In genomic region chr11:21371122-21371806, GRCm38 (mm10) we compare ENCODE assay signal across 8 mouse cellular contexts. TPM values are rescaled to one million over a fixed set of nuclear protein-coding genes. Genes with fewer than 3 reads are reported as not detected.
DNase-seq lines count a peak whose midpoint lies in the region; ATAC-seq and TF ChIP-seq lines count a peak whose summit lies in the region.

Ugp2 (minus strand) TSS chr11:21371201.

- peaks cover 12% of the 10 kb centered on the region; the same call in 1 of the 2 replicates for H3K4me1 ChIP-seq in neural tube, embryonic 11.5 days (ENCODE audit: control insufficient read depth, insufficient read depth, low read length)
- peaks cover 13% of the 10 kb centered on the region for H3K4me1 ChIP-seq in embryonic facial prominence, embryonic 12.5 days
- H3K4me1 ChIP-seq in kidney, adult 2 months (ENCODE audit: control insufficient read depth, insufficient read depth, low read length): peaks cover 7% of the 10 kb centered on the region; the same call in 1 of the 2 replicates
- peaks cover 22% of the 10 kb centered on the region for H3K4me1 ChIP-seq in limb, embryonic 12.5 days (replicated peaks)
- H3K4me1 ChIP-seq in midbrain, embryonic 15.5 days: peaks cover 24% of the 10 kb centered on the region

- no peak for TF ChIP-seq POLR2A in kidney, adult 2 months (IDR thresholded peaks at IDR 0.05; ENCODE audit: low read depth, low read length)

- peak; percentile 96 for DNase-seq in neural tube, embryonic 11.5 days (ENCODE audit: low spot score)
- no peak for DNase-seq in neural tube, embryonic 10.5 days (ENCODE audit: extremely low spot score, low spot score)
- peak; percentile 98 to 99 for DNase-seq in heart, adult 18-20 months
- DNase-seq in kidney, adult 2 months: peak; percentile 98
- DNase-seq in spleen, postnatal 14 days (ENCODE audit: low spot score in 2 of 2): peak; percentile 92 to 93

- no peak for TF ChIP-seq CTCF in kidney, adult 2 months (conservative IDR thresholded peaks at IDR 0.05; ENCODE audit: insufficient read depth, insufficient read length, low read depth, low read length)

- ATAC-seq in neural tube, embryonic 11.5 days (ENCODE audit: insufficient read depth, low FRiP score, low TSS enrichment): peak; percentile 97
- peak; percentile 95 for ATAC-seq in embryonic facial prominence, embryonic 12.5 days (ENCODE audit: insufficient number of reproducible peaks, insufficient read depth, low FRiP score, low TSS enrichment)
- ATAC-seq in limb, embryonic 12.5 days (ENCODE audit: insufficient number of reproducible peaks, insufficient read depth, low FRiP score, low TSS enrichment, low read depth): peak; percentile 95
- peak; percentile 99 for ATAC-seq in midbrain, embryonic 15.5 days (replicated peaks)

- peak within 1 kb of the TSS; percentile 62 for H3K9ac ChIP-seq in neural tube, embryonic 11.5 days (ENCODE audit: low read length)
- peak within 1 kb of the TSS; percentile 61 for H3K9ac ChIP-seq in embryonic facial prominence, embryonic 12.5 days
- peak within 1 kb of the TSS; percentile 81 for H3K9ac ChIP-seq in limb, embryonic 12.5 days (replicated peaks)
- peak within 1 kb of the TSS; percentile 97 for H3K9ac ChIP-seq in midbrain, embryonic 15.5 days

- H3K27me3 ChIP-seq in neural tube, embryonic 11.5 days (ENCODE audit: control insufficient read depth, insufficient read depth, low read length): no peaks in the 10 kb centered on the region
- no peaks in the 10 kb centered on the region for H3K27me3 ChIP-seq in embryonic facial prominence, embryonic 12.5 days
- H3K27me3 ChIP-seq in kidney, adult 2 months (replicated peaks; ENCODE audit: control insufficient read depth, insufficient read depth, low read length): no peaks in the 10 kb centered on the region
- no peaks in the 10 kb centered on the region for H3K27me3 ChIP-seq in limb, embryonic 12.5 days
- H3K27me3 ChIP-seq in midbrain, embryonic 15.5 days (replicated peaks): no peaks in the 10 kb centered on the region

- no peaks in the 10 kb centered on the region for H3K9me3 ChIP-seq in neural tube, embryonic 11.5 days (ENCODE audit: control insufficient read depth, low read length)
- no peaks in the 10 kb centered on the region for H3K9me3 ChIP-seq in embryonic facial prominence, embryonic 12.5 days
- no peaks in the 10 kb centered on the region for H3K9me3 ChIP-seq in limb, embryonic 12.5 days
- no peaks in the 10 kb centered on the region for H3K9me3 ChIP-seq in midbrain, embryonic 15.5 days

- peak within 1 kb of the TSS; percentile 63 for H3K4me3 ChIP-seq in neural tube, embryonic 11.5 days (ENCODE audit: low read depth, low read length)
- H3K4me3 ChIP-seq in embryonic facial prominence, embryonic 12.5 days: peak within 1 kb of the TSS; percentile 71
- H3K4me3 ChIP-seq in kidney, adult 2 months (ENCODE audit: insufficient read depth, low read depth, low read length): peak within 1 kb of the TSS; percentile 82
- peak within 1 kb of the TSS; percentile 71 for H3K4me3 ChIP-seq in limb, embryonic 12.5 days (replicated peaks)
- H3K4me3 ChIP-seq in midbrain, embryonic 15.5 days: peak within 1 kb of the TSS; percentile 99

- WGBS in neural tube, embryonic 11.5 days: 6% methylated on average over 38 of the region's 38 CpGs
- WGBS in embryonic facial prominence, embryonic 12.5 days: 6% methylated on average over 38 of the region's 38 CpGs
- WGBS in kidney, adult 2 months: 6% methylated on average over 38 of the region's 38 CpGs
- 7% methylated on average over 38 of the region's 38 CpGs for WGBS in limb, embryonic 12.5 days
- WGBS in midbrain, embryonic 15.5 days: 6% methylated on average over 38 of the region's 38 CpGs

- no peaks in the 10 kb centered on the region for H3K36me3 ChIP-seq in neural tube, embryonic 11.5 days (ENCODE audit: control insufficient read depth, insufficient read depth, low read length)
- H3K36me3 ChIP-seq in embryonic facial prominence, embryonic 12.5 days: no peaks in the 10 kb centered on the region
- H3K36me3 ChIP-seq in kidney, adult 2 months (ENCODE audit: control insufficient read depth, insufficient read depth, low read length): no peaks in the 10 kb centered on the region
- H3K36me3 ChIP-seq in limb, embryonic 12.5 days: peaks cover 4% of the 10 kb centered on the region; the same call in 1 of the 2 replicates
- H3K36me3 ChIP-seq in midbrain, embryonic 15.5 days (replicated peaks): no peaks in the 10 kb centered on the region

- H3K27ac ChIP-seq in neural tube, embryonic 11.5 days (ENCODE audit: low read depth, low read length): peak within 1 kb of the TSS; percentile 80
- H3K27ac ChIP-seq in embryonic facial prominence, embryonic 12.5 days: peak within 1 kb of the TSS; percentile 87
- H3K27ac ChIP-seq in kidney, adult 2 months (ENCODE audit: insufficient read depth, low read depth, low read length): peak within 1 kb of the TSS; percentile 90
- peak within 1 kb of the TSS; percentile 94 for H3K27ac ChIP-seq in limb, embryonic 12.5 days
- H3K27ac ChIP-seq in midbrain, embryonic 15.5 days: peak within 1 kb of the TSS; percentile 84

- peak within 1 kb of the TSS; percentile 48 for H3K4me2 ChIP-seq in neural tube, embryonic 11.5 days (ENCODE audit: low read depth)
- H3K4me2 ChIP-seq in embryonic facial prominence, embryonic 12.5 days (replicated peaks): peak within 1 kb of the TSS; percentile 59
- H3K4me2 ChIP-seq in limb, embryonic 12.5 days: peak within 1 kb of the TSS; percentile 70
- H3K4me2 ChIP-seq in midbrain, embryonic 15.5 days: peak within 1 kb of the TSS; percentile 76

RNA-seq across cellular contexts. Expression of gene Ugp2, which starts in this region (rescaled TPM):
- polyA plus RNA-seq in neural tube, embryonic 11.5 days (2014; fragmentation: Nextera tagmentation; extraction: Ambion mirVana): 69.3 and 72.5 TPM in 2 replicates
- polyA plus RNA-seq in embryonic facial prominence, embryonic 12.5 days (2016; fragmentation: Nextera tagmentation; extraction: Ambion mirVana): 78.6 and 82.8 TPM in 2 replicates
- total RNA-seq in heart, adult 18-20 months (2021): 100 to 1,000 TPM; 242 to 257 TPM
- polyA plus RNA-seq in kidney, adult 2 months (2012; rRNA removed): 14.2 and 21.7 TPM in 2 replicates
- polyA plus RNA-seq in limb, embryonic 12.5 days (2016; fragmentation: Nextera tagmentation; extraction: Ambion mirVana): 89.7 and 94.6 TPM in 2 replicates
- 58.8 and 60.4 TPM in 2 replicates for polyA plus RNA-seq in midbrain, embryonic 15.5 days (2015; fragmentation: Nextera tagmentation; extraction: Ambion mirVana)
